Mouse (Mus musculus) neural tube, embryonic 15.5 days (tissue): ENCODE data around the gene Vwa2. TPM values are rescaled to one million over a fixed set of nuclear protein-coding genes. Genes with fewer than 3 reads are reported as not detected.

Experiments
- ATAC-seq: fragments of 200-750 bp; cut with Nextera tagmentation; 2 replicates; pipeline ENCODE4 v1.8.0; 2017; ENCODE audit warnings: mild to moderate bottlenecking, moderate TSS enrichment, moderate library complexity; ENCODE audit not compliant: low FRiP score
- H3K27ac ChIP-seq: fragments of 300-500 bp; sonication (generic); replicated peaks from 2 replicates; pipeline ENCODE4 v1.5.1; 2015; ENCODE audit warnings: mild to moderate bottlenecking, inconsistent platforms
- H3K27me3 ChIP-seq: fragments of 300-500 bp; sonication (generic); replicated peaks from 2 replicates; pipeline ENCODE4 v1.6.1; 2015; ENCODE audit warnings: inconsistent platforms
- H3K36me3 ChIP-seq: fragments of 300-500 bp; sonication (generic); 2 replicates; pipeline ENCODE4 v1.6.1; 2015; ENCODE audit warnings: inconsistent platforms
- H3K4me1 ChIP-seq: fragments of 300-500 bp; sonication (generic); 2 replicates; pipeline ENCODE4 v1.6.1; 2015; ENCODE audit warnings: inconsistent platforms
- H3K4me2 ChIP-seq: fragments of 300-500 bp; sonication (generic); 2 replicates; pipeline ENCODE4 v1.6.1; 2015; ENCODE audit warnings: inconsistent platforms, mild to moderate bottlenecking, moderate library complexity
- H3K4me3 ChIP-seq: fragments of 300-500 bp; sonication (generic); replicated peaks from 2 replicates; pipeline ENCODE4 v1.5.1; 2015; ENCODE audit warnings: mild to moderate bottlenecking, inconsistent platforms
- H3K9ac ChIP-seq: fragments of 300-500 bp; sonication (generic); replicated peaks from 2 replicates; pipeline ENCODE4 v1.6.1; 2015; ENCODE audit warnings: mild to moderate bottlenecking, inconsistent platforms
- H3K9me3 ChIP-seq: fragments of 300-500 bp; sonication (generic); replicated peaks from 2 replicates; pipeline ENCODE4 v1.6.1; 2016; ENCODE audit warnings: inconsistent platforms
- WGBS: fragments of 180-500 bp; shearing (Covaris S2); methylation state at CpG from one replicate; pipeline ENCODE4 v1.1.7; 2015; ENCODE audit warnings: mixed read lengths; 5-methylcytosine and 5-hydroxymethylcytosine counted together
- polyA plus RNA-seq: library from polyadenylated mRNA; unstranded; fragments of >200 nt; fragmentation: Nextera tagmentation; extraction: Ambion mirVana; gene quantifications from 2 replicates; pipeline ENCODE4 v1.2.1, GENCODE M21; 2015

Vwa2 gene
- polyA plus RNA-seq, 1 experiment from 2014 or later, result 0.33 TPM

DNA sequence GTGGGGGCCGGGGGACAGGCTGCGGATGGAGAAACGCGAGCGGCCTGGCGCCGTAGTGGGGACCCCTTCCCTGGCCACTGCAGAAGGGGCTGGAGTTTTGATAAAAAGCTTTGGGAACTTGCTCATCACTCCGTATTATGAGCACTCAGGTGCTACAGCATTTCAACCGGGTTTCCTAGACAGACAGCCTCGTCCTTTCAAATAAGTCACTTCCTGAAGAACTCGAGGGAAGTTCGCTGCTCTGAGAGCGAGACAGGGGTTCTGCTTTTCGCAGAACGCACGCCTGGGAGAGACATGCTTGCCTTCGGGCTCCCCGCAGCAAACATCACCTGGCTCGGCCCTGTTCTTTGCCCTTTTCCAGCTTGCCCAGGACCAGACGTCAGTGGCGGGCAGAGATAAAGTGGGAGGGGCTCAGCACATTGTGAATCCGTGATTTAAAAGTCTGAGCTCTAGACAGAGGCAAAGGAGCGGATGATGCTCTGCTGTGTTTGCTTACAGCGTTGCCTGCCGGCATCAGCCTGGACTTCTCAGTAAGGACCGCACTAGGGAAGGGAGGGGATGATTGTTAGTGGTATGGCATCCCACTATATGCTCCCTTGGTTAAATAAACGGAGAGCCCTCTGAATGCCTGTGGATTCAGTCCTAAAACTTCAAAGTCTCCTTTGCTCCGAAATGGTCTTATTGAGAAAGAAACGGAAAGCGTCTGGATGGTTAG, 709 bp downstream of the Vwa2 start:
- no peak; the same call in none of the 2 replicates for ATAC-seq
- Histone ChIP-seq H3K9me3 (no peaks in the 10 kb centered on the region), H3K4me3 (peak overlapping the region; percentile 48), H3K4me2 (peak overlapping the region; percentile 98), H3K36me3 (no peaks in the 10 kb centered on the region), H3K4me1 (peaks cover 22% of the 10 kb centered on the region), H3K27me3 (peaks cover 58% of the 10 kb centered on the region), H3K9ac (peak overlapping the region; percentile 35), H3K27ac (no peak overlapping the region)
- WGBS, result 9% methylated on average over 30 of the region's 30 CpGs

DNA sequence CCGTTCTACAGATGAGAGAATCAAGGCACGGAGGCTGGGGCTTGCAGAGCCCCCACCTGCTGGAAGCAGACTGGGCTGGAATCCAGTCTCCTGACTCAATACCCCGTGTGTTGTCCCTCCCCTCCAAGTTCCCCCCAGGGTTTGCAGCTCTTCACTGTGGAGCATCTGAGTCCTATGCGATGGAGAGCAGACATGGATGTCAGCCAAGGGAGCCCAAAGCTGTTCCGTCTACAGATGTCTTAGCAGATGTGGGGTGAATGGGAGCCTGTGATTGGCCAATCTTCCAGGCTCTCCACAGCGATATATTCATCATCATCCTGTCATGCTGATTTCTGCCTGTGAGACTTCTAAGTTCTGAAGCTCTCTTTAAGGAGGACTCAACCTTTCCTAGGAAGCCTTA, 3.3 kb downstream of the Vwa2 start:
- Histone ChIP-seq H3K9me3 (no peaks in the 10 kb centered on the region), H3K4me3 (no peak overlapping the region), H3K4me1 (peaks cover 25% of the 10 kb centered on the region), H3K27me3 (peaks cover 45% of the 10 kb centered on the region), H3K4me2 (no peak overlapping the region), H3K36me3 (no peaks in the 10 kb centered on the region), H3K9ac (no peak overlapping the region), H3K27ac (no peak overlapping the region)
- WGBS, result 60% methylated on average over 6 of the region's 6 CpGs
- ATAC-seq, result no peak

DNA sequence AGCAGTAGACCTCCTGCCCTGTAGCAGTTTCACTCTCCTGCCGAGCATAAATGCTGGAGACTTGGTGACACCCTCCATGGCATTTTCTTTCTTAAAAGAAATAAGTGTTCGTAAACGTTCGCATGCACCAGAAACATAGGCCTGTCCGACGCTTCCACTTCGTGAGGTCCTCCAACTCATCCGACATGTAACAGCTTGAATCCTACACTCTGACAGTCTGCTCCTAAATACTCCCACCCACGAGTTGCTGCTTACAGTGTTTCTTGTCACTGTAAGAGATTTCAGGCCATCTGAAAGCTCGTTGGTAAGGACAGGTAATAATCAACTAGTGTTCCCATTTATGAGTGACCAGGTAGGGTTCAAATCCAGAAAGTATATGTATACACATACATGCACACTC, 13.8 kb downstream of the Vwa2 start:
- Histone ChIP-seq H3K9ac (no peak overlapping the region), H3K27me3 (no peaks in the 10 kb centered on the region), H3K4me2 (no peak overlapping the region), H3K27ac (no peak overlapping the region), H3K9me3 (no peaks in the 10 kb centered on the region), H3K36me3 (no peaks in the 10 kb centered on the region), H3K4me1 (no peaks in the 10 kb centered on the region), H3K4me3 (no peak overlapping the region)
- ATAC-seq, result no peak
- WGBS, result 84% methylated on average over 10 of the region's 10 CpGs

DNA sequence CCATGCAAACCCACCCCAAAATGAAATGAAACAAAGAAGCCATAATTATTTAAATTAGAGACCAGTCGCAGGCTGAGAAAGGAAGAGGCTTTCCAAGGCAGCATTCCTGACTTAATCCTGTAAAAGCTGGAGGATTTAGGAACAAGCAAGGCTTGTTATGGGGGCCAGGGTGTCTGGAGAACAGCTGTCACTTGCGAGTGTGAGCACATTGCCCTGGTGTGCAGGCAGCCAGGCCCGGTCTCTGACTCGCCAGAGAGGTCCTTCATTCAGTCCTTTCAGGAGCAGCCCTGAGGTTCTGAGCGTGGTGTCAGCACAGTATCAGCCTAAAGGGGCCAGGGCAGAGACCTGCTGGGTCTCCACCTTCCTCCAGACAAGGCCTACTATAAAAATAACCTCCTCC, 14.6 kb downstream of the Vwa2 start:
- no peak overlapping the region for H3K4me3 ChIP-seq
- H3K36me3 ChIP-seq, result no peaks in the 10 kb centered on the region
- H3K27me3 ChIP-seq, result no peaks in the 10 kb centered on the region
- 84% methylated on average over 5 of the region's 5 CpGs for WGBS
- H3K9me3 ChIP-seq, result no peaks in the 10 kb centered on the region
- H3K27ac ChIP-seq, result no peak overlapping the region
- ATAC-seq, result no peak
- H3K4me1 ChIP-seq, result no peaks in the 10 kb centered on the region
- no peak overlapping the region for H3K4me2 ChIP-seq
- no peak overlapping the region for H3K9ac ChIP-seq

DNA sequence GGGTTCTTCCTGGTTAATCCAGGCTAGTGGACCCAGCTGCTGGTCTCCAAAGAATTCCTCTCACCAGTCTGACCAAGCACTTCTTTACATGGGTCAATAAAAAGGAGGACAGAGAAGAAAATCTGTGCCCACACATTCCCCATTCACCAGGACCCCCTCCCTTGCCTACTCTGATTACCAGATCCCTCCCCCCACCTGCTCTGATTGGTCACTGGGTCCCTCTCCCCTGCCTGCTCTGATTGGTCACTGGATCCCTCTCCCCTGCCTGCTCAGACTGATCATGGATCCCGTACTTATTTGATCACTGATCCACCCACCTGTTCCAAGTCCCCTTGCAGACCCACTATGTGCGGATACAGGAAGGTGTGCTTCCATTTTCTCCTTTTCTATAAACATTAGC, 17.4 kb downstream of the Vwa2 start:
- no peak for ATAC-seq
- no peaks in the 10 kb centered on the region for H3K4me1 ChIP-seq

DNA sequence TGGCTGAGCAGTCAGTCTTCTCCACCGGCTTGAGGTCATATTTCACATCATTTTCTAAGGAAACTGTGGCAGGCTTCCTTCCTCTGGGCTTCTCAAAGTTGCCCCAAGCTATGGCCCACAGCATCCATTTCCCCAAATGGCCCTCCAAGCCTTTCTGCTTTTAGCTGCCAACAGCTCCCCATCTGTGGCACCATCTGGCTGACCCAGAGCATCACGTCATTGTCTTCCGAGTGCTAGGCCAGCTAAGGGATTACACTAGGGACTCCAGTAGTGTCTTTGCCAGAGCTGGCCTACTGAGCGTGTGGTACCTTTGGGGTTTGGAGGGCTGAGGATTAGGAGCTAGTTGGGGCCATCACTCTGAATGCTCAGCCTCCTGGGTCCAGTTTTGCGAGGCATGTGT, 18.5 kb downstream of the Vwa2 start:
- H3K36me3 ChIP-seq, result no peaks in the 10 kb centered on the region
- 67% methylated on average over 5 of the region's 5 CpGs for WGBS
- no peak overlapping the region for H3K4me2 ChIP-seq
- H3K9me3 ChIP-seq, result no peaks in the 10 kb centered on the region
- ATAC-seq, result no peak
- no peak overlapping the region for H3K4me3 ChIP-seq
- no peaks in the 10 kb centered on the region for H3K4me1 ChIP-seq
- no peaks in the 10 kb centered on the region for H3K27me3 ChIP-seq
- no peak overlapping the region for H3K27ac ChIP-seq
- H3K9ac ChIP-seq, result no peak overlapping the region

More for the DNA sequence above, 17.4 kb downstream of the Vwa2 start:
- Histone ChIP-seq H3K4me2 (no peak overlapping the region), H3K4me3 (no peak overlapping the region), H3K27me3 (no peaks in the 10 kb centered on the region), H3K27ac (no peak overlapping the region), H3K36me3 (no peaks in the 10 kb centered on the region), H3K9me3 (no peaks in the 10 kb centered on the region), H3K9ac (no peak overlapping the region)
- WGBS, result 39% methylated on average over 2 of the region's 2 CpGs

DNA sequence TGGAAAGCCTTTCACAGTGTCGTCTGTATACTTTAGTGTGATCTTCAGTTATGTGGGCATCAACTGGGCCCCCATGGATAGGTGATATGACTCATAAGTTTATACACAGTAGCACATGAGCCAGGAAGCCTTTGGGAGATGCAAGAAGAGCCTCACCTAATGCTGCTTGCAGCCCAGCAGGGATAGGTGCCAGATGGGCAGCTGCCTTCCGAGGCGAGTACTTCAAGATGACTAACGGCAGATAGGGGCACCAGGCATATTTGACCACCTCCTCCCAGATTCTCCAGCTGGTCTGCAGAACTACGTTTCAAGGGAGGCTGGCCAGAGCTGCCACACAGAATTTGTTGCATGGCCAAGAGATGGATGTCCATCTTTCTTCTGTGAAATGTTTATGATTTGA, 19.3 kb downstream of the Vwa2 start:
- ATAC-seq, result no peak
- 86% methylated on average over 5 of the region's 5 CpGs for WGBS

DNA sequence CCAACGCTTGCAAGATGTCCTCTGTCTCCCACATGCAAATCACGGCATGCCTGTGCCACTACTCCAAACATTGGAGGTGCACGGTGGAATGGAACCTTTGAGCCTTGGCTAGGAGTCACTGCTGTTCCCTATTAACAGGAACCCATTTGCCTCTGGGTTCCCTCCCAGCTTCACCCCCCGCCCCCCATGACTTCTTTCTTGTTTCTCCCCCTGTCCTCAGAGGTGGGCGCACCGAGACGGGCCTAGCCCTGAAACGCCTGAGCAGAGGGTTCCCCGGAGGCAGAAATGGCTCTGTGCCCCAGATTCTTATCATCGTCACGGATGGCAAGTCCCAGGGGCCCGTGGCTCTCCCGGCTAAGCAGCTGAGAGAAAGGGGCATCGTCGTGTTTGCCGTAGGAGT, 23.6 kb downstream of the Vwa2 start:
- no peak overlapping the region for H3K4me3 ChIP-seq
- H3K4me1 ChIP-seq, result no peaks in the 10 kb centered on the region
- H3K9me3 ChIP-seq, result no peaks in the 10 kb centered on the region
- no peaks in the 10 kb centered on the region for H3K36me3 ChIP-seq
- 77% methylated on average over 16 of the region's 16 CpGs for WGBS
- H3K4me2 ChIP-seq, result no peak overlapping the region
- H3K9ac ChIP-seq, result no peak overlapping the region
- no peak for ATAC-seq
- H3K27me3 ChIP-seq, result no peaks in the 10 kb centered on the region
- H3K27ac ChIP-seq, result no peak overlapping the region

More for the DNA sequence above, 19.3 kb downstream of the Vwa2 start:
- no peak overlapping the region for H3K4me2 ChIP-seq
- no peaks in the 10 kb centered on the region for H3K36me3 ChIP-seq
- H3K4me1 ChIP-seq, result no peaks in the 10 kb centered on the region
- no peak overlapping the region for H3K4me3 ChIP-seq
- H3K27ac ChIP-seq, result no peak overlapping the region
- no peaks in the 10 kb centered on the region for H3K27me3 ChIP-seq
- H3K9ac ChIP-seq, result no peak overlapping the region
- H3K9me3 ChIP-seq, result no peaks in the 10 kb centered on the region

DNA sequence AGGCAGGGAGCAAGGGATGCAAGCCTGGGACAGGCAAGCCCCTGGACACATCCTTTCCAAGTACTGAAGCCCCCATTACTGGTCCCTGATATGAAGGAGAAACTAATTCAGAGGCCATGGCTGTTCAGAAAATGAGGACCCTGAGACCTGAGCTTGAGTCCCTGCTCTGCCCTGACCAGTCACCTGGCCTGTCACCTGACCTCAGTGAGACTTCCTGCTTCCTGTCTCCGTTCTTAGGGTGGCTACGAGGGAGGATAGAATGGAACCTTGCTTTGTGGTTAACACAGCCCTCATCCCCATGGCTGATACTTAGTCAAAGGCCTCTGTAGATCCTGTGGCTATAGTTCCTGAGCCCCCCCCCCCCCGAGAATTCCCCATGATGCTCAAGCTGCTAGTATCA, 30.0 kb downstream of the Vwa2 start:
- no peak for ATAC-seq
- Histone ChIP-seq H3K4me2 (no peak overlapping the region), H3K9ac (no peak overlapping the region), H3K4me3 (no peak overlapping the region), H3K36me3 (no peaks in the 10 kb centered on the region), H3K4me1 (peaks cover 9% of the 10 kb centered on the region), H3K27ac (no peak overlapping the region), H3K27me3 (no peaks in the 10 kb centered on the region), H3K9me3 (no peaks in the 10 kb centered on the region)
- WGBS, result 85% methylated on average over 3 of the region's 3 CpGs

DNA sequence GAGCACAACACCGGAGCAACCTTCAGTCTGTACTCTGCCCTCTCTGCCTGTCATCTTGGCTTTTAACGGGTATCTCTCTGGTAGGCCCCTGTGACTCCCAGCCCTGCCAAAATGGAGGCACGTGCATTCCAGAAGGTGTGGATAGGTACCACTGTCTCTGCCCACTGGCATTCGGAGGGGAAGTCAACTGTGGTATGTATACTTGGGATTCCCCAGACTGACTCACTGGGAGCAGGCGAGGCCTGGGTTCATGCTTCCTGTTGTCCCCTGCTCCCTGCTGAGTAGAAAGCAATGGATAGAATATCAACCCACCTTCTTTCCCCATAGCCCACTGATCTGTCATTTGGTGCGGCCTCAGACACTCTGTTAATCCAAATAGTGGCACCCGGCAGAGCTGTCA, 31.3 kb downstream of the Vwa2 start:
- no peaks in the 10 kb centered on the region for H3K36me3 ChIP-seq
- no peak overlapping the region for H3K9ac ChIP-seq
- no peaks in the 10 kb centered on the region for H3K27me3 ChIP-seq
- no peak overlapping the region for H3K27ac ChIP-seq
- peaks cover 9% of the 10 kb centered on the region for H3K4me1 ChIP-seq
- WGBS, result 89% methylated on average over 7 of the region's 7 CpGs
- H3K4me2 ChIP-seq, result no peak overlapping the region
- H3K9me3 ChIP-seq, result no peaks in the 10 kb centered on the region
- no peak overlapping the region for H3K4me3 ChIP-seq
- ATAC-seq, result no peak

DNA sequence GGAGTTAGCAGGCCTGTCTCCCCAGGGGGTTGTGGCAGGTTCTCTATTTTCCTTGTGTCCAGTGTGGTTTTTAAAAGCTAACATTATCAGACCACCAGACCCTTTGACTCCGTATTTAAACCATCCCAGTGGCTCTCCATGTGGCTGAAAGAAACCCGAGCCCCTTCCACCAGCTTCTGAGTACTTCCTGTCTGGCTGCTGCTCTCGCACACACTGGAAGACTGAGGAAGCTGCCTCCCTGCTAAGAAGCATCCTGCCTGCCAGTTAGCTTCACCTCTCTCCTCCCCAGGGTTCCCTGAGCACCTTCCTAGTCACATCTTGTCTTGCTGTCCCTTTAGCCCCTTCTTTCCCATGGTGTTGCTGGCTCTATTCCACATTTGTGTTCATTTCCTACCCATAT, 33.8 kb downstream of the Vwa2 start:
- ATAC-seq, result no peak
- Histone ChIP-seq H3K9ac (no peak overlapping the region), H3K27ac (no peak overlapping the region), H3K4me3 (no peak overlapping the region), H3K9me3 (no peaks in the 10 kb centered on the region), H3K36me3 (no peaks in the 10 kb centered on the region), H3K4me1 (peaks cover 9% of the 10 kb centered on the region), H3K4me2 (no peak overlapping the region), H3K27me3 (no peaks in the 10 kb centered on the region)
- WGBS, result 55% methylated on average over 3 of the region's 3 CpGs

DNA sequence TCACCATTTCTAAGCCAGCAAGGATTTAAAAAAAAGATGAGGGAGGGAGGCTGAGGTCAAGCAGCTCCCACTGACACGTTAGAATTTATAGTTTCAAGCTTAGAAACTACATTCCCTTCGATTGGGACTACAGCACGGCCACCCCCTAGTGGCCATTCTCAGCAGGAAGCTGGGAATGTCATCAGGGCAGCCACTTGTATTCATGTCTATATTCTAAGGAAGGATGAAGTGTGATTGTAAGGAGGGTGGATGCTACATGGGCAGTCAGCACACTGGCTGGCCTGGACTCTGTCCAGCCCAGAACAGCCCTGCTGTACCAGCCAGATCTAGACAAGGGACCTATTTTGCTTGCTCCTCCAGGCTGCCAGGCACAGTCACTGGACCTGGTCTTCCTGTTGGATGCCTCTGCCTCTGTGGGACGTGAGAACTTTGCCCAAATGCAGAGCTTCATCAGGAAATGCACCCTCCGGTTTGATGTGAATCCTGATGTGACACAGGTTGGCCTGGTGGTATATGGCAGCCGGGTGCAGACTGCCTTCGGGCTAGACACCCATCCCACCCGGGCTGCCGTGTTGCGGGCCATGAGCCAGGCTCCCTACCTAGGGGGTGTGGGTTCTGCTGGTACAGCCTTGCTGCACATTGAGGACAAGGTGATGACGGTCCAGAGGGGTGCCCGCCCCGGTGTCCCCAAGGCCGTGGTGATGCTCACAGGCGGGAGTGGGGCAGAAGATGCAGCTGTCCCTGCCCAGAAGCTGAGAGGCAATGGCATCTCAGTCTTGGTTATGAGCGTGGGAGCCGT, 34.6 kb downstream of the Vwa2 start:
- H3K4me3 ChIP-seq, result no peak overlapping the region
- H3K4me2 ChIP-seq, result no peak overlapping the region
- no peaks in the 10 kb centered on the region for H3K9me3 ChIP-seq
- H3K27ac ChIP-seq, result no peak overlapping the region
- peaks cover 9% of the 10 kb centered on the region for H3K4me1 ChIP-seq
- H3K9ac ChIP-seq, result no peak overlapping the region
- no peaks in the 10 kb centered on the region for H3K27me3 ChIP-seq
- H3K36me3 ChIP-seq, result no peaks in the 10 kb centered on the region
- WGBS, result 75% methylated on average over 17 of the region's 17 CpGs
- peak; percentile 59; the same call in 1 of the 2 replicates for ATAC-seq
